Mouse (Mus musculus) testis, adult 2 months (tissue): Measurements from ENCODE around the gene Lgals7.

Source experiments
- CTCF ChIP-seq: fragments of 200-500 bp; IDR thresholded peaks from 2 replicates; pipeline ENCODE4 v1.5.1; 2012; ENCODE audit warnings: low read depth, mild to moderate bottlenecking, inconsistent platforms, low read length, moderate library complexity; ENCODE audit not compliant: control insufficient read depth, insufficient read depth, insufficient replicate concordance
- POLR2A ChIP-seq: fragments of 200-500 bp; IDR thresholded peaks from 2 replicates; pipeline ENCODE4 v1.6.1; 2012; ENCODE audit warnings: low read depth, mild to moderate bottlenecking, inconsistent platforms, low read length, moderate library complexity; ENCODE audit not compliant: control insufficient read depth

DNA sequence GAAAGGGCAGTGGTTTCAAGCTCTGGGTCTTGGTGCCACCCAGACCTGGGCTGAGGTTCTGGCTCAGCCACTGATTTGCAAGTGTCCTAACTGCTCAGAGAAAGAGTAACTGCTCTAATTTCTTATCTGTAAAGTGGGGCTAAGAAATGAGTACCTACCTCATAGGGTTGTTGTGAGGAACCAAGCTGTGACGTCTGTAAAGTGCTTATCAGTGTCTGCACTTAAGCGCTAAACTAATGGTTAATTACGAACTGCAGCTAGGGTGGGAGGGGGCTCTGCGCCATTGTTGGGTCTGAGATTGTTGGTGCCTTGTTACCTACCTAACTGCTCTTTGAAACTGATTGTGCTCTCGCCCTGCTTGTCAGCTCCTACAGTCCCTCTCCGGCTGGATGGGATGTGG is 46.1 kb upstream of the Lgals7 start:
- TF ChIP-seq CTCF (no peak), POLR2A (no peak)
